Mouse (Mus musculus) stomach, postnatal 0 days (tissue): ENCODE results near the gene Psmb5. TPM values are rescaled to one million over a fixed set of nuclear protein-coding genes. Genes with fewer than 3 reads are reported as not detected.
A peak's percentile ranks its signal among the peaks of the same experiment; 100 is the strongest.

Experiments used
- ATAC-seq: fragments of 200-750 bp; cut with Nextera tagmentation; 2 replicates; pipeline ENCODE4 v1.8.0; 2017; ENCODE audit not compliant: low FRiP score, low TSS enrichment
- DNase-seq: peaks from one replicate; pipeline ENCODE4 v3.0.0-alpha.2; 2016; ENCODE audit warnings: low spot score
- H3K27ac ChIP-seq: fragments of 300-500 bp; sonication (generic); replicated peaks from 2 replicates; pipeline ENCODE4 v1.5.1; 2014; ENCODE audit warnings: mild to moderate bottlenecking, control low read depth
- H3K27me3 ChIP-seq: fragments of 300-500 bp; sonication (generic); 2 replicates; pipeline ENCODE4 v1.6.1; 2014; ENCODE audit warnings: low read length; ENCODE audit not compliant: control insufficient read depth, insufficient read depth
- H3K36me3 ChIP-seq: fragments of 300-500 bp; sonication (generic); 2 replicates; pipeline ENCODE4 v1.6.1; 2014; ENCODE audit warnings: low read length, mixed read lengths; ENCODE audit not compliant: control insufficient read depth, insufficient read depth
- H3K4me1 ChIP-seq: fragments of 300-500 bp; sonication (generic); replicated peaks from 2 replicates; pipeline ENCODE4 v1.6.1; 2014; ENCODE audit warnings: antibody characterized with exemption; ENCODE audit not compliant: control insufficient read depth, insufficient read depth
- H3K4me2 ChIP-seq: fragments of 300-500 bp; sonication (generic); replicated peaks from 2 replicates; pipeline ENCODE4 v1.6.1; 2014; ENCODE audit warnings: low read depth, mild to moderate bottlenecking, control low read depth, moderate library complexity
- H3K4me3 ChIP-seq: fragments of 300-500 bp; sonication (generic); 2 replicates; pipeline ENCODE4 v1.5.1; 2014; ENCODE audit warnings: low read depth, low read length, control low read depth
- H3K9ac ChIP-seq: fragments of 300-500 bp; sonication (generic); 2 replicates; pipeline ENCODE4 v1.6.1; 2014; ENCODE audit warnings: mild to moderate bottlenecking, low read length, control low read depth, mixed read lengths
- H3K9me3 ChIP-seq: fragments of 300-500 bp; sonication (generic); 2 replicates; pipeline ENCODE4 v1.6.1; 2016; ENCODE audit warnings: low read length; ENCODE audit not compliant: control insufficient read depth
- CTCF ChIP-seq: IDR thresholded peaks from 2 replicates; pipeline ENCODE4 v1.5.1; 2016; ENCODE audit warnings: antibody characterized with exemption, low read depth, mild to moderate bottlenecking, moderate library complexity
- EP300 ChIP-seq: optimal IDR thresholded peaks from 2 replicates; pipeline ENCODE3; 2016; ENCODE audit warnings: antibody characterized with exemption
- WGBS: fragments of 180-500 bp; shearing (Covaris S2); extraction: QIAGEN DNeasy Blood & Tissue Kit; methylation state at CpG from one replicate; pipeline ENCODE4 v1.1.7; 2014; 5-methylcytosine and 5-hydroxymethylcytosine counted together
- polyA plus RNA-seq: library from polyadenylated mRNA; unstranded; fragments of >200 nt; fragmentation: Nextera tagmentation; extraction: Ambion mirVana; gene quantifications from 2 replicates; pipeline ENCODE4 v1.2.1, GENCODE M21; 2015

Psmb5 gene
- polyA plus RNA-seq, 1 experiment from 2014 or later = 291 TPM

DNA sequence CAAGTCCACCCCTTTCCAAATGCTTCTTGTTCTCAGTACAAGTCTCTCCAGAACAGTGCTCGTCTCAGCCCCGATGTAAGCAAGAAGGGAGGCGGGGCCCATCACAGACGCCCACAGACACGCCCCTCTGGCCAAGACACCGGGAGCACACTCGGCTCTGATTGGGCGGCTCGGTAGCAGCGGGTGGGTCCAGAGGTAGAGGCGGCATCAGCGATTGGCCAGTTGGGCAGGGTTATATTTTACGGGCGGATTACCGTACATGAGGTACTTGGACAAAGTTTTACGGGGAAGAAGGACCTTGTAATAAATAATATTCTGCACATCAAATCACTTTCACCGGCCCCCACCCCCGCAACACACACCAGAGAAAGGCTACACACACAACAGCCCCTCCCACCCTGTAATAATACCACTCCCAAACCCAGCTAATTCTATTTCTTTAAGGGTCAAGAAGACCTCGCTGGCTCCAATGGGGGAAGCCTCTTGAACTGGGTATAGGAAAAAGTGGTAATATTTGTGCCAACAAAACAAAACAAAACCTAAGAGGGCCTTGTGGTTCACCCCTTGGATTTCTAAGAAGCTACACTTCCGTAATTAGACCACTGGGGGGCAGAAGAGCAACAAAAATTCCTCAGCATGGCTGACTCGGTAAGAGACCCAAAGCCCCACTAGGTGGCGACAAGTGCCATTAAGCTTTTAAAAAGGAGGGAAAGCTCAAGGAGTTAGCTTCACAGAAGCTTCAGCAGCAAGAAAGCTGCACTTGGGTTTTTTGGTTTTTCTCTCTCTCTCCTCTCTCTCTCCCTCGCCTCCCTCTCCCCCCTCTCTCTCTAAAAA is 33.0 kb upstream of the Psmb5 start:
- Histone ChIP-seq H3K27me3 (no peaks in the 10 kb centered on the region), H3K27ac (no peak overlapping the region), H3K36me3 (peaks cover 28% of the 10 kb centered on the region), H3K4me3 (no peak overlapping the region), H3K4me1 (0 out of 2 replicates have a peak, but pooled peaks cover 4% of the 10 kb centered on the region), H3K9ac (no peak overlapping the region), H3K4me2 (no peak overlapping the region), H3K9me3 (no peaks in the 10 kb centered on the region)
- 53% methylated on average over 23 of the region's 23 CpGs for WGBS
- peak; percentile 72 for ATAC-seq
- DNase-seq = peak; percentile 87
- TF ChIP-seq CTCF (peak; percentile 98), EP300 (no peak)

GRCm38 (mm10) chr14:54647900-54648299 is 30.1 kb upstream of the Psmb5 start:
- Histone ChIP-seq H3K4me3 (no peak overlapping the region), H3K9me3 (no peaks in the 10 kb centered on the region), H3K27me3 (no peaks in the 10 kb centered on the region), H3K9ac (no peak overlapping the region), H3K4me1 (0 out of 2 replicates have a peak, but pooled peaks cover 2% of the 10 kb centered on the region), H3K36me3 (peaks cover 50% of the 10 kb centered on the region), H3K4me2 (no peak overlapping the region), H3K27ac (no peak overlapping the region)
- no peak for TF ChIP-seq EP300
- TF ChIP-seq CTCF = no peak
- WGBS = 86% methylated on average over 4 of the region's 4 CpGs
- DNase-seq = no peak
- ATAC-seq = no peak

GRCm38 (mm10) chr14:54646898-54647636 is 29.2 kb upstream of the Psmb5 start:
- DNase-seq (no peak), ATAC-seq (no peak)
- 91% methylated on average over 8 of the region's 8 CpGs for WGBS

GRCm38 (mm10) chr14:54646455-54646854 is 28.6 kb upstream of the Psmb5 start:
- Histone ChIP-seq H3K27ac (no peak overlapping the region), H3K9ac (no peak overlapping the region), H3K4me1 (no peaks in the 10 kb centered on the region), H3K4me3 (no peak overlapping the region), H3K4me2 (no peak overlapping the region), H3K36me3 (peaks cover 51% of the 10 kb centered on the region), H3K27me3 (no peaks in the 10 kb centered on the region), H3K9me3 (no peaks in the 10 kb centered on the region)
- ATAC-seq = no peak
- TF ChIP-seq CTCF = no peak
- no peak for TF ChIP-seq EP300
- no peak for DNase-seq
- WGBS = 92% methylated on average over 17 of the region's 17 CpGs

More at GRCm38 (mm10) chr14:54646898-54647636, 29.2 kb upstream of the Psmb5 start:
- Histone ChIP-seq H3K36me3 (peaks cover 51% of the 10 kb centered on the region), H3K9ac (no peak overlapping the region), H3K4me2 (no peak overlapping the region), H3K4me1 (no peaks in the 10 kb centered on the region), H3K4me3 (no peak overlapping the region), H3K27me3 (no peaks in the 10 kb centered on the region), H3K9me3 (no peaks in the 10 kb centered on the region), H3K27ac (no peak overlapping the region)
- TF ChIP-seq CTCF (peak; percentile 67), EP300 (no peak)

DNA sequence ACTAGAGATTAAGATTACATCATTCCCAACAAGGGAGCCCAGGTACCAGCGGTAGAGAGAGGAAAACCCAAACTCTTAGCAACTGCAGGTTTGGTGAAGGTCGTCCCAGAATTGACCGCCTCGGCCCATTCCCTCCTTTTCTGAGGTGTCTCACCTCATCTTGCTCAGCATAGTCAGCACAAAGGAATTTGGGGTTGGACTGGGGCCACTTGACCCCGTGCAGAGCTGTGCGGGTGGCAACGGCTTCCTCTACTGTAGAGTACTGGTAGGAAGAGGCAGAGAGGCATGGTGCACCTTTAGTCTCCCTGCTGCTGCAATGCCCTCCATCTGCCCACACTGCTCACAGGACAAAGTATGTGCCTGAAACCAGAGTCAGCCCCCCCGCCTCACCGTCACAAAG is 26.5 kb upstream of the Psmb5 start:
- H3K4me3 ChIP-seq = no peak overlapping the region
- H3K36me3 ChIP-seq = peaks cover 39% of the 10 kb centered on the region
- H3K9me3 ChIP-seq = no peaks in the 10 kb centered on the region
- TF ChIP-seq CTCF (no peak), EP300 (no peak)
- H3K4me1 ChIP-seq = no peaks in the 10 kb centered on the region
- WGBS = 80% methylated on average over 9 of the region's 9 CpGs
- DNase-seq = no peak
- no peak overlapping the region for H3K27ac ChIP-seq
- no peak overlapping the region for H3K9ac ChIP-seq
- H3K27me3 ChIP-seq = no peaks in the 10 kb centered on the region
- H3K4me2 ChIP-seq = no peak overlapping the region
- no peak for ATAC-seq

GRCm38 (mm10) chr14:54643011-54643410 is 25.2 kb upstream of the Psmb5 start:
- no peak for DNase-seq
- no peak for ATAC-seq
- Histone ChIP-seq H3K9me3 (no peaks in the 10 kb centered on the region), H3K4me1 (no peaks in the 10 kb centered on the region), H3K36me3 (peaks cover 35% of the 10 kb centered on the region), H3K27ac (no peak overlapping the region), H3K27me3 (no peaks in the 10 kb centered on the region), H3K4me3 (no peak overlapping the region), H3K4me2 (no peak overlapping the region), H3K9ac (no peak overlapping the region)
- TF ChIP-seq CTCF (no peak), EP300 (no peak)
- 90% methylated on average over 2 of the region's 2 CpGs for WGBS
